Mouse (Mus musculus): ENCODE results near the gene Atg16l2. TPM values are rescaled to one million over a fixed set of nuclear protein-coding genes. Genes with fewer than 3 reads are reported as not detected.
A peak's percentile ranks its signal among the peaks of the same experiment; 100 is the strongest.

Atg16l2 gene
- polyA plus RNA-seq, 1 experiment from 2014 or later = 24.5 TPM

DNA sequence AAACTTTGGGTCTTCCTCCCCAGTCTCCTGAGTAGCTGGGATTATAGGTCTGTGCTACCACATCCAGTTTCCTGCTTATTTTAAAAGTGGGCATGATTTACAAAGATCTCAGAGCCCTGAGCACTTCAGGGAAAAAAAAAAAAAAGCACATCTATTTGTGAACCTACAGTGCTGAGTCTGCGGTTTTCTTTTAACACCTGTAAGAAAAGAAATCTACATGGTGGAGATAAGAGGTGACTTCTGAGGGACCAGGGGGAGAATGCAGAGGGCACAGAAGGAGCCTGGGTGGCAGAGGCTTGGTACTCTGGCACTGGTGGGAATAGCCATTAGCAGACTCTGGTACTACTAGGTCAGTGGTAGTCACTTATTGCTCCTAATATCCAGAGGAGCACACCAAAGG, 17.7 kb upstream of the Atg16l2 start:
- peaks cover 28% of the 10 kb centered on the region for H3K27me3 ChIP-seq
- no peak for ATAC-seq (ENCODE audit: low FRiP score, low read depth)
- no peak overlapping the region for H3K4me3 ChIP-seq
- no peak overlapping the region for H3K4me2 ChIP-seq (replicated peaks)
- H3K4me1 ChIP-seq = peaks cover 24% of the 10 kb centered on the region
- WGBS = 75% methylated on average over 1 of the region's 1 CpGs
- no peak overlapping the region for H3K9ac ChIP-seq
- H3K27ac ChIP-seq = no peak overlapping the region
- H3K36me3 ChIP-seq = peaks cover under 1% of the 10 kb centered on the region; the same call in 1 of the 2 replicates
- no peaks in the 10 kb centered on the region for H3K9me3 ChIP-seq

- no peaks in the 10 kb centered on the region for H3K36me3 ChIP-seq
- no peak overlapping the region for H3K9ac ChIP-seq
- H3K9me3 ChIP-seq = no peaks in the 10 kb centered on the region
- no peak overlapping the region for H3K4me3 ChIP-seq
- H3K4me1 ChIP-seq = peaks cover 24% of the 10 kb centered on the region
- no peak overlapping the region for H3K4me2 ChIP-seq (replicated peaks)
- no peak for ATAC-seq (ENCODE audit: low FRiP score, low read depth)
- WGBS = 61% methylated on average over 4 of the region's 4 CpGs
- peaks cover 28% of the 10 kb centered on the region for H3K27me3 ChIP-seq
- H3K27ac ChIP-seq = no peak overlapping the region
These were observed 16.8 kb upstream of the Atg16l2 start for GRCm38 (mm10) chr7:101318848-101319247.

GRCm38 (mm10) chr7:101317014-101317413, 15.0 kb upstream of the Atg16l2 start, which contains the start of gene Stard10:
Gene Stard10 (plus strand): TSS chr7:101317086.
- Histone ChIP-seq H3K4me3 (no peak within 1 kb of the TSS), H3K36me3 (no peaks in the 10 kb centered on the region), H3K9me3 (no peaks in the 10 kb centered on the region), H3K9ac (no peak within 1 kb of the TSS), H3K27ac (no peak within 1 kb of the TSS), H3K4me1 (peaks cover 13% of the 10 kb centered on the region), H3K4me2 (replicated peaks) (no peak within 1 kb of the TSS), H3K27me3 (peaks cover 23% of the 10 kb centered on the region)
- WGBS = 79% methylated on average over 3 of the region's 3 CpGs
- no peak for ATAC-seq (ENCODE audit: low FRiP score, low read depth)

DNA sequence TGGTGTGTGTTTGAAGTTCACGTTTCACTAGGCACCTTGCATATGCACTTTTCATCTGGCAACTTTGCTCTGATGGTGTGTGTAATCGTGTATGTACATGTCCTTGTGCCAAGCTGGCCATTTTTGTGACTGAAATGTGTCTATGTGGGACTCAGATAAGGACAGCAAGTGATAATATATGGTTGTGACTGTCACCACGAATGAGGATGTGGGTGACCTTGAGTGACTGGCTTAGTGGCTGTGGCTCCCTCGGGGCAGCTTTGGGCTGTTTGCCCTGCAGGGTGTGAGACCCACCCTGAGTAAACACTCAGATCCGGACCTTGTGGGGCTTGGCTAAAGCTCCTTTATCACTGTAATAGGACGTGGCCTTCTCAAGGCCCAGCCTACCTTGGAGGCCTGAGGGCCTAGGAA, 14.5 kb upstream of the Atg16l2 start:
- H3K36me3 ChIP-seq = no peaks in the 10 kb centered on the region
- H3K4me2 ChIP-seq (replicated peaks) = no peak overlapping the region
- WGBS = 66% methylated on average over 6 of the region's 6 CpGs
- no peak overlapping the region for H3K27ac ChIP-seq
- ATAC-seq (ENCODE audit: low FRiP score, low read depth) = no peak
- H3K9ac ChIP-seq = no peak overlapping the region
- no peaks in the 10 kb centered on the region for H3K9me3 ChIP-seq
- H3K4me3 ChIP-seq = no peak overlapping the region
- peaks cover 9% of the 10 kb centered on the region for H3K4me1 ChIP-seq
- H3K27me3 ChIP-seq = peaks cover 19% of the 10 kb centered on the region; the same call in 1 of the 2 replicates

DNA sequence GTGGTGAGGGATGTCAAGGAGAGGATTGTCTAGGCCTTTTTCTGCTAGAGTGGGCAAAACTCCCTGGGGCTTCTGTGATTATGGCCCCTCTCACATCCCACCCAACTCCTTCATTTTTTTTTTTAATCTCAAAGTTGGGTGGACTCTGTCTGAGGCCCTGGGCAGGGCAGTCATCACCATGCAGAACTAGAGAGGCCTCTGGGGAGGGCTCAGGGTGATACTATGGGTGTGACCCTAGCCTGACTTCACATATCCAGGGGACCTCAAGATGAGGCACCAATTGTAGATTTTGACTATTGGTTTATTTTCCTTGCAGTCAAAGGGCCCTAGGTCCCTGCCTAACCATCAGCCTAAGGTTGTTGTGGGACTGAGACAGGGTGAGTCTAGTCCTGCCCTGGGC, 13.6 kb upstream of the Atg16l2 start:
- Histone ChIP-seq H3K36me3 (no peaks in the 10 kb centered on the region), H3K9ac (no peak overlapping the region), H3K4me3 (no peak overlapping the region), H3K9me3 (no peaks in the 10 kb centered on the region), H3K27ac (no peak overlapping the region), H3K4me2 (replicated peaks) (no peak overlapping the region), H3K4me1 (peaks cover 10% of the 10 kb centered on the region), H3K27me3 (peaks cover 17% of the 10 kb centered on the region; the same call in 1 of the 2 replicates)
- no peak for ATAC-seq (ENCODE audit: low FRiP score, low read depth)

GRCm38 (mm10) chr7:101314396-101314795, 12.3 kb upstream of the Atg16l2 start:
- H3K27me3 ChIP-seq = peaks cover 7% of the 10 kb centered on the region; the same call in 1 of the 2 replicates
- no peak overlapping the region for H3K4me2 ChIP-seq (replicated peaks)
- no peaks in the 10 kb centered on the region for H3K36me3 ChIP-seq
- no peaks in the 10 kb centered on the region for H3K9me3 ChIP-seq
- WGBS = 71% methylated on average over 5 of the region's 5 CpGs
- ATAC-seq (ENCODE audit: low FRiP score, low read depth) = no peak
- H3K27ac ChIP-seq = no peak overlapping the region
- H3K9ac ChIP-seq = no peak overlapping the region
- H3K4me3 ChIP-seq = no peak overlapping the region
- 0 out of 2 replicates have a peak, but pooled peaks cover 3% of the 10 kb centered on the region for H3K4me1 ChIP-seq

- Histone ChIP-seq H3K27ac (no peak overlapping the region), H3K27me3 (no peaks in the 10 kb centered on the region), H3K9me3 (no peaks in the 10 kb centered on the region), H3K9ac (no peak overlapping the region), H3K4me2 (replicated peaks) (no peak overlapping the region), H3K4me1 (0 out of 2 replicates have a peak, but pooled peaks cover 3% of the 10 kb centered on the region), H3K4me3 (no peak overlapping the region), H3K36me3 (no peaks in the 10 kb centered on the region)
- no peak for ATAC-seq (ENCODE audit: low FRiP score, low read depth)
- 66% methylated on average over 3 of the region's 3 CpGs for WGBS
These were observed 11.0 kb upstream of the Atg16l2 start for GRCm38 (mm10) chr7:101313033-101313432.

GRCm38 (mm10) chr7:101311061-101311460, 9.0 kb upstream of the Atg16l2 start:
- no peaks in the 10 kb centered on the region for H3K36me3 ChIP-seq
- peak overlapping the region; percentile 61 for H3K4me2 ChIP-seq (replicated peaks)
- 38% methylated on average over 2 of the region's 2 CpGs for WGBS
- H3K4me3 ChIP-seq = peak overlapping the region; percentile 68
- H3K9me3 ChIP-seq = no peaks in the 10 kb centered on the region
- H3K27ac ChIP-seq = 0 out of 2 replicates have a peak overlapping the region, but pooled peaks have one; percentile 44
- no peak for ATAC-seq (ENCODE audit: low FRiP score, low read depth)
- no peaks in the 10 kb centered on the region for H3K27me3 ChIP-seq
- H3K9ac ChIP-seq = peak overlapping the region; percentile 1; the same call in 1 of the 2 replicates
- H3K4me1 ChIP-seq = 0 out of 2 replicates have a peak, but pooled peaks cover 3% of the 10 kb centered on the region

DNA sequence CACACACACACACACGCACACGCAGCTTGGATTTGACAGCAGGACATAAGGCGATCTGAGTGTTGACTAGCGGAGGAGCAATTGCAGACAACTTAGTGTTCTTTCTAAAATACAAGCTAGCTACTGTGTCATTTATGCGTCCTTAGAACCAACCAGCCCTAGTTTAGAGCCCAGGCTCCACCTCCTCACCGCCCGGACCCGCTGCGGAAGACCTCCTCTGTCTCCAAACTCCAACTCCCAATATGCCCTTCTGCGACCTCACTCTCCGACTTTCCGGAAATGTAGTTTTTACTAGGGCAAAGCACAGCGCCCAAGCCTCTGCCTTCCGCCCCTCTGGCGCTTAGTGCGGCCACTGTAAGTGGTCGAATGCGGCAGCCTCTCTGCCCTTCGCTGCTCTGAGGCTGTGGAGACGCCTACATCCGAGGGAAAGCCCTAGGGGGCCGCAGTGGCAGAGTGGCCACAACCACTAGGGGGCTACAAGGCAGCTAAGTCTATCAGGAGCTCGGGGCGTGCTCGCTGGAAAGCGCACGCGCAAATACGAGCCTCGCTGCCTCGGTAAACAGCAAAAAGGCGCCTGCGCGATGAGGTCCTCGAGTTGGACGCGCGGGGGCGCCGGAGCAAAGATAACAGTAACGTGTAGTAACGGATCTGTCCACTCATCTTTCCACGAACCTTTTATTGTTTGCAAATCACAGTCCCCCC, 8.4 kb upstream of the Atg16l2 start:
- Histone ChIP-seq H3K36me3 (no peaks in the 10 kb centered on the region), H3K4me2 (replicated peaks) (peak overlapping the region; percentile 61), H3K27ac (peak overlapping the region; percentile 95), H3K9me3 (no peaks in the 10 kb centered on the region), H3K27me3 (no peaks in the 10 kb centered on the region), H3K4me1 (0 out of 2 replicates have a peak, but pooled peaks cover 3% of the 10 kb centered on the region), H3K4me3 (peak overlapping the region; percentile 68), H3K9ac (peak overlapping the region; percentile 74)
- ATAC-seq (ENCODE audit: low FRiP score, low read depth) = peak; percentile 93
- WGBS = 1% methylated on average over 43 of the region's 43 CpGs

GRCm38 (mm10) chr7:101309985-101310326, 7.9 kb upstream of the Atg16l2 start:
- WGBS = 30% methylated on average over 5 of the region's 5 CpGs
- H3K9me3 ChIP-seq = no peaks in the 10 kb centered on the region
- peak overlapping the region; percentile 74 for H3K9ac ChIP-seq
- no peaks in the 10 kb centered on the region for H3K27me3 ChIP-seq
- ATAC-seq (ENCODE audit: low FRiP score, low read depth) = peak; percentile 34; the same call in 1 of the 2 replicates
- peak overlapping the region; percentile 61 for H3K4me2 ChIP-seq (replicated peaks)
- no peaks in the 10 kb centered on the region for H3K36me3 ChIP-seq
- H3K4me1 ChIP-seq = 0 out of 2 replicates have a peak, but pooled peaks cover 3% of the 10 kb centered on the region
- peak overlapping the region; percentile 95; the same call in 1 of the 2 replicates for H3K27ac ChIP-seq
- peak overlapping the region; percentile 68 for H3K4me3 ChIP-seq

GRCm38 (mm10) chr7:101306841-101307240, 4.8 kb upstream of the Atg16l2 start:
- Histone ChIP-seq H3K27ac (no peak overlapping the region), H3K9ac (no peak overlapping the region), H3K27me3 (no peaks in the 10 kb centered on the region), H3K36me3 (no peaks in the 10 kb centered on the region), H3K4me1 (peaks cover 10% of the 10 kb centered on the region), H3K4me3 (no peak overlapping the region), H3K4me2 (replicated peaks) (no peak overlapping the region), H3K9me3 (no peaks in the 10 kb centered on the region)
- no peak for ATAC-seq (ENCODE audit: low FRiP score, low read depth)
- 46% methylated on average over 2 of the region's 2 CpGs for WGBS

DNA sequence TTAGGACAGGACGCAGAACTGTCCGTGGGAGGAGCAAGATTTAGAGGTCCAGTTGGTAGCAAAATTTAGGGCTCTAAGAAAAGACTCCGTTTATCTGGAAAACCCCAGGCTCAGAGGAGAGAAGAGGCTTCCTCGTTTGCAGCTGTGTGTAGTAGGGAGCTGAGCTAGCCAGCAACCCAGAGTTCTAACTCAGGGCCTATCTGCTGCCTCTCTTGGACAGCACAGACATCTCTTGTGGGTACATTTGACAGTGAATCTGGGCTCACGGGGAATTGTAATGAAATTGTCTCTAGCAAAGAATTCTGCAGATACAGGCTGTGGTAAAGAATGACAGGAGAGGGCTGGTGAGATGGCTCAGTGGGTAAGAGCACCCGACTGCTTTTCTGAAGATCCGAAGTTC, 640 bp upstream of the Atg16l2 start:
- 24% methylated on average over 7 of the region's 7 CpGs for WGBS

More for the DNA sequence above, 640 bp upstream of the Atg16l2 start:
- Histone ChIP-seq H3K4me3 (peak overlapping the region; percentile 69), H3K9ac (0 out of 2 replicates have a peak overlapping the region, but pooled peaks have one; percentile 79), H3K4me1 (peaks cover 27% of the 10 kb centered on the region), H3K9me3 (no peaks in the 10 kb centered on the region), H3K27me3 (peaks cover 9% of the 10 kb centered on the region), H3K4me2 (replicated peaks) (peak overlapping the region; percentile 90), H3K27ac (peak overlapping the region; percentile 44; the same call in 1 of the 2 replicates), H3K36me3 (no peaks in the 10 kb centered on the region)
- no peak for ATAC-seq (ENCODE audit: low FRiP score, low read depth)

Measured in limb, embryonic 13.5 days (tissue).